Mouse (Mus musculus) erythroid progenitor cell, adult 5-6 weeks (primary cell): ENCODE data around the gene Cys1. TPM values are rescaled to one million over a fixed set of nuclear protein-coding genes. Genes with fewer than 3 reads are reported as not detected.
"Not testable (repeated sequence)": the region's sequence is repeated elsewhere in the genome, so short reads cannot be mapped to it uniquely, and the experiment has no call there.

Experiments used
- ATAC-seq: replicated peaks from 2 replicates; pipeline ENCODE4 v1.8.0; 2016; ENCODE audit warnings: moderate number of reproducible peaks, mild to moderate bottlenecking, moderate TSS enrichment, inconsistent platforms; ENCODE audit not compliant: poor library complexity, low FRiP score, severe bottlenecking
- total RNA-seq, 2 experiments: library from RNA; stranded (forward) in 1 of 2; stranded (reverse) in 1 of 2; fragments of 150-400 nt in 1 of 2; fragments of 186-747, 209-891 nt in 1 of 2; gene quantifications; 2 replicates each; pipeline versions ENCODE4 v1.2.3 to v1.2.4; 2015 to 2017; ENCODE audit warnings: low replicate concordance in 2 of 2

Cys1 gene
- total RNA-seq, 2 experiments from 2014 or later, result not detected

DNA sequence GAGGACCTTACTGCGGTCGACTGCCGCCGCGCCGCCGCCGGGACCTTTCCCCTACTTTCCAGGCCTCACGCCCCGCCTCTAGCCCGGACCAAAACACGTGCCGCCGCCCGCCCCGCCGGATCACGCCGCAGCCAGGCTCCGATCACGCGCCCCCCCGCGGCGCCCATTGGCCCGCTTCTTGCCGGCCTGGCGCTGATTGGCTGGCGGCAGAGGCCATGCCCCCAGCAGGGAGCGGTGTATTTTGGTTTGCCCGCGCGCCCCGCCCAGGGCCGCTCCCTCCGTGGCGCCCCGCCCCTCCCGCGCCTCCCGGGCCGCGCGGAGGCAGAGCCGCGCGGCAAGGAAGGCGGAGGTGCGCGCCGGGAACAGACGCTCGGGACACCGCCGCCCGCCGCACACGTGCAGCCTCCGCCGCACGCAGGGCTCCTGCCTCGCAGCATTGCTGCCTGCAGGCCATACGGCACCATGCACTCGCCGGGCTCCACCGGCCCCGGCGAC lies 30.5 kb downstream of the Cys1 start, which contains the start of gene Klf11:
Klf11 (plus strand) TSS at position 212 of the 495 bp plus-strand sequence.
- ATAC-seq, result peak; percentile 71

DNA sequence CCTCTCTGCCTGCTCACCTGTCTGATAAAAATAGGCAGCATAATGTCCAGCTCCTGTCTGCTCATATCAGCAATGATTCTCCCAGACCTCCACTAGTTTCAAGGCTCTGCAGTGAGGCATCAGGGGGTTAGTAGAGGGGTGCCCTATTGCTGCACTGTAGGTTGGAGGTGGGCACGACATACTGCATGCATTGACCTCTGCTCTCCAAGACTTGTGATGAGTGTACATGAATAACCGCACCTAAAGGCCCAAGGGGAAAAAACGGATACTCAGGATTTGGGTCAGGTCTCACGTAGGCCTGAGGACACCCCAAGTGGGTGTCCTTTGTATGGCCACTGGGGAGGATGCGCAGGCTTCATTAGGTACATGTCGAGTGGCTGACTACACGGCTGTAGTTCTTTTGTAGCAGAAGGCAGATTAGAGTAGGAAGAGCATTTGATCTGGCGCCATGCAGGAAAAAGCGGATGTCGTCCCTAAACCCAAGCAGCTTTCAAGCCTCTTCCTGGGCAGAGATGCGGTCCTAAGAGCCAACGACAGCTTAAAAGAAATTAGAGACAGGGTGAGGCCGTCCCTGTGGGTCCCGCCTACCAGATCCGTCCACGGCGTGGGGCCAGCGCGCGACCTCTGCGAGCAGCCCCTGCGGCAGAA lies 31.1 kb downstream of the Cys1 start:
- ATAC-seq, result no peak

DNA sequence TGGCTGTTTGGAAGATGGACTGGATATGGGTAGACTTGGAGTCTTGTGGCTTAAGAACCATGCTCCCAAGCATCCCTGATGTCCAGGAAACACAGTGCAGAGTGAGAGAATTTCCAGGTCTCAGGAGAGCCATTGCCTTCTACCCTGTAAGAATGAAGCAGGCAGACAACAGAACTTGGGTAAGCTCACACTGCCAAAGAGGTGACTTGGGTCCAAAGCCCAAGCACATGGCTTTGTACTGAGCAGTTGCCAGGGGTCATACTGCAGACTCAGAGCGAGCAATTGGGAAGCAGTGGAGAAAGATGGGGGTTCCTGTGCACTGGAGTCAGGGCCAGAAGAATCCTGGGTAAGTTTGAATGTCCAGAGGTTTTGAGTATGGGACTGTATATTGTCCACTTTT lies 33.5 kb downstream of the Cys1 start:
- no peak for ATAC-seq

- peak; percentile 72 for ATAC-seq
These were observed 35.7 kb downstream of the Cys1 start for GRCm38 (mm10) chr12:24645901-24646300.

DNA sequence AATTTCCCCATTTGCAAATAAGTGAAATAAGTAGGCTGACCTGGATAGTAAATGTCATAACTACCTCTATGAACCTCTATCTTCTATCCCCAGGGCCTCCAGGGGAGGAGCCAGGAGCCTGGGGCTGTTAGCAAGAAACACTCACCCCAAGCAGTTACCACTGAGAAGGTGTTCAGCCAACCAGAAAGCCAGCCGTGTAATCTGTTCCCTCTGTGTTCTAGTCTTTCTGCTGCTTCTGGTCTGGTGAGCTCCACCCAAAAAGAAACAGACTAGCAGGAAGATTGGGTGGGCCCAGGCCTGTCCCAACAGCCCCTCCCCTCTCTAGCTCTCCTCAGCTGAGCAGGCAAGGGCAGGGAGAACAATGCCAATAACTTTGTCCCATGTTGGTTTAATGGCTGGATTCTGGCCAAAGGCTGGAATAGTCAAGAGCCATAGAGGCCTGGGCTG lies 37.5 kb downstream of the Cys1 start:
- peak; percentile 80 for ATAC-seq

DNA sequence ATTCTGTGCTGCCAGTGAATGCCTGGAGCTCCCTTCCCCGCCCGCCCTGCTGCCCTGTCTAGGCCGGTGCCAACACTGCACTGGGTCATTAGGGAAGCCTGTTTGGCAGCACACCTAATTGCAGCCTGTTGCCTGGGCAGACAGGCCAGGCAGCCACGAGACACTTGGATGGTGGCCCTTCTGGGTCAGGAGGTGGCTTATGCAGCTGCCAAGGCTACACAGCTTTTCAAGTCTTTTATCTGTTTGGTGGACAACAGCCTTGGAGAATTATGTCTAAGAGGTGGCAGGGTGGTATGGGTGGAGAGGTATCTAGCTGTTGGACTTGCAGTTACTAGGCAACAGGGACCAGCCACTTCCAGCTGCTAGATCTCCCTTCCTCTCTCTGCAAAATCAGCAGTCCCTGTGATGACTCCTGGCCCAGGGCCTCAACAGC lies 39.2 kb downstream of the Cys1 start:
- no peak for ATAC-seq

- not testable (repeated sequence) for ATAC-seq
These were observed 42.8 kb downstream of the Cys1 start for GRCm38 (mm10) chr12:24638787-24639186.

- ATAC-seq, result no peak
These were observed 47.0 kb downstream of the Cys1 start for GRCm38 (mm10) chr12:24634648-24635047.

GRCm38 (mm10) chr12:24634212-24634611 lies 47.4 kb downstream of the Cys1 start:
- peak; percentile 64 for ATAC-seq

- peak; percentile 81 for ATAC-seq
These were observed 47.8 kb downstream of the Cys1 start for GRCm38 (mm10) chr12:24633753-24634191.

GRCm38 (mm10) chr12:24632404-24632803 lies 49.2 kb downstream of the Cys1 start:
- no peak for ATAC-seq

- ATAC-seq, result 0 out of 2 replicates have a peak, but pooled peaks have one; percentile 47
These were observed 51.4 kb downstream of the Cys1 start for GRCm38 (mm10) chr12:24630220-24630619.

DNA sequence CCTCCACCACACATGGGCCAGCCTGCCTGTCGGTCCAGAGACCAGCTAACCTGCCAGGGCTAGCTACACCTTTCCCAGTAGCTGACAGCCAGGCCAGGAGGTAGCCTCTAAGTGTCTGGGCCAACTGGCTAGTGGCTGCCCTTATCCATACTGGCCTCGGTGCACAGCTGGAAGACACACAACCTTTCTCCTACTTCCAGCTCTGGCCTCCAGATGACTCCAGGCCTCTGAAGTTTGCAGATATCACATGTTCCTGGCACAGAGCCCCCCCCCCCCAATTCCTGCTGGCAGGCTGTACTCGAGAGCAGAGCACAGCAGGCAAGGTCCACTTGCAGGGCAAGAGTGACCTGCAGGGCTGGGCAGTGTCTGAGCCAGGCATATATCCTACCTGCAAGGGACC lies 54.4 kb downstream of the Cys1 start:
- ATAC-seq, result no peak

GRCm38 (mm10) chr12:24626401-24626800 lies 55.2 kb downstream of the Cys1 start:
- no peak for ATAC-seq

- ATAC-seq, result no peak
These were observed 57.9 kb downstream of the Cys1 start for GRCm38 (mm10) chr12:24623486-24624251.

DNA sequence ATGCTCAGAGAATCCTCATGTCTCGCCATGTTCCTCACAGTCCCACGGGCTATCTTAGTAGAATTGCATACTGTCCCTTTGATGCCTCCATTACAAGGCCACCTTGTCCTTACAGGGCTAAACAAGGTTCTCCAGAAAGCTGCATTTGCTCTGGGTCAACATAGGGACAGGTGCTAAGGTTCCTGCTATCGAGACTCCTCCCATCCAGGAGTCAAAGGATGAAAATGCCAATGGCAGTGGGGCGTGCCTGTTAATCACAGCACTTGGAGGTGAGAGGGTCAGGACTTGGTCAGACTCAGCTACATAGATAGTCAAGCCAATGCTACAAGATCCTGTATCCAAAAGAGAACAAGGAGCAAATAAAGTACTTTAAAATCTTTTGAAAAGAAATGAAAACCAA lies 62.2 kb downstream of the Cys1 start:
- no peak for ATAC-seq

Other genes starting within 250 kb of the Cys1 start
- 4.0 and 15.9 TPM in 2 replicates for gene Taf1b, start 183.5 kb downstream of the Cys1 start, total RNA-seq (2015; ENCODE audit: low replicate concordance)
- gene Taf1b, start 183.5 kb downstream of the Cys1 start, total RNA-seq (2017; ENCODE audit: low replicate concordance), result 12.7 and 13.8 TPM in 2 replicates
- gene Grhl1, start 109.5 kb downstream of the Cys1 start, total RNA-seq (2015; ENCODE audit: low replicate concordance), result not detected in 2 replicates
- not detected in 2 replicates for gene Grhl1, start 109.5 kb downstream of the Cys1 start, total RNA-seq (2017; ENCODE audit: low replicate concordance)
- gene Klf11, start 30.5 kb downstream of the Cys1 start, total RNA-seq (2015; ENCODE audit: low replicate concordance), result 30.6 and 40.0 TPM in 2 replicates
- 46.6 and 52.6 TPM in 2 replicates for gene Klf11, start 30.5 kb downstream of the Cys1 start, total RNA-seq (2017; ENCODE audit: low replicate concordance)
- gene Rrm2, start 26.4 kb upstream of the Cys1 start, total RNA-seq (2015; ENCODE audit: low replicate concordance), result 647 and 687 TPM in 2 replicates
- 662 and 846 TPM in 2 replicates for gene Rrm2, start 26.4 kb upstream of the Cys1 start, total RNA-seq (2017; ENCODE audit: low replicate concordance)
- gene Mboat2, start 149.1 kb upstream of the Cys1 start, total RNA-seq (2015; ENCODE audit: low replicate concordance), result 68.1 and 117 TPM in 2 replicates
- gene Mboat2, start 149.1 kb upstream of the Cys1 start, total RNA-seq (2017; ENCODE audit: low replicate concordance), result 79.5 and 84.0 TPM in 2 replicates